Mouse (Mus musculus) cortical plate, adult 2 months (tissue): ENCODE results near the gene Marf1.

Experiments
- CTCF ChIP-seq: fragments of 200-500 bp; IDR thresholded peaks from 2 replicates; pipeline ENCODE4 v1.5.1; 2011; ENCODE audit warnings: mild to moderate bottlenecking, control low read depth, low read length; ENCODE audit not compliant: insufficient read depth; ENCODE audit errors: extremely low read depth
- POLR2A ChIP-seq: fragments of 200-500 bp; IDR thresholded peaks from 2 replicates; pipeline ENCODE4 v1.6.1; 2011; ENCODE audit warnings: mild to moderate bottlenecking, low read length, control low read depth; ENCODE audit not compliant: insufficient read depth; ENCODE audit errors: extremely low read depth

GRCm38 (mm10) chr16:14124709-14125108, 38.4 kb downstream of the Marf1 start:
- TF ChIP-seq POLR2A (no peak), CTCF (no peak)
